Mouse (Mus musculus) C2C12 (cell line): ENCODE results near the gene A930002H24Rik. TPM values are rescaled to one million over a fixed set of nuclear protein-coding genes. Genes with fewer than 3 reads are reported as not detected.

Experiments
- H3K27me3 ChIP-seq: one replicate; pipeline ENCODE4 v1.6.1; 2011; ENCODE audit not compliant: control insufficient read depth, insufficient read depth, insufficient read length
- H3K36me3 ChIP-seq: one replicate; pipeline ENCODE4 v1.6.1; 2011; ENCODE audit not compliant: control insufficient read depth, insufficient read depth
- H3K4me3 ChIP-seq: one replicate; pipeline ENCODE4 v1.5.1; 2011; ENCODE audit warnings: mild to moderate bottlenecking, control low read depth; ENCODE audit not compliant: poor library complexity, insufficient read depth, severe bottlenecking
- H3K79me2 ChIP-seq: one replicate; pipeline ENCODE4 v1.6.1; 2011; ENCODE audit not compliant: control insufficient read depth, insufficient read depth
- H3K79me3 ChIP-seq: one replicate; pipeline ENCODE4 v1.6.1; 2011; ENCODE audit warnings: low read depth, control low read depth
- H3ac ChIP-seq: one replicate; pipeline ENCODE3; 2011; ENCODE audit warnings: low read depth; ENCODE audit not compliant: control insufficient read depth, insufficient read length
- CEBPB ChIP-seq: IDR thresholded peaks from one replicate; pipeline ENCODE4 v1.6.1; 2011; ENCODE audit warnings: low read depth, mild to moderate bottlenecking, control low read depth, moderate library complexity
- CTCF ChIP-seq: IDR thresholded peaks from one replicate; pipeline ENCODE4 v1.5.1; 2011; ENCODE audit not compliant: control insufficient read depth, insufficient read depth, insufficient read length
- FOSL1 ChIP-seq: IDR thresholded peaks from one replicate; pipeline ENCODE4 v1.8.0; 2011; ENCODE audit warnings: mild to moderate bottlenecking, low read length; ENCODE audit not compliant: poor library complexity, insufficient read depth, severe bottlenecking
- MAX ChIP-seq: IDR thresholded peaks from one replicate; pipeline ENCODE4 v1.6.1; 2011; ENCODE audit warnings: mild to moderate bottlenecking, control low read depth
- MYOD1 ChIP-seq: IDR thresholded peaks from one replicate; pipeline ENCODE4 v1.6.1; 2011; ENCODE audit warnings: low read depth; ENCODE audit not compliant: control insufficient read depth, insufficient read length
- MYOG ChIP-seq: IDR thresholded peaks from one replicate; pipeline ENCODE4 v1.6.1; 2011; ENCODE audit not compliant: control insufficient read depth, insufficient read length; ENCODE audit errors: extremely low read depth
- USF1 ChIP-seq: IDR thresholded peaks from one replicate; pipeline ENCODE4 v1.6.1; 2011; ENCODE audit warnings: low read depth, mild to moderate bottlenecking, control low read depth, moderate library complexity
- polyA plus RNA-seq: library from polyadenylated mRNA; unstranded; fragments of >200 nt; fragmentation: generic; extraction: Trizol; gene quantifications from one replicate; pipeline ENCODE4 v1.2.1, GENCODE M21; 2012; ENCODE audit warnings: missing spikeins

A930002H24Rik gene
- polyA plus RNA-seq, 1 experiment = 0.77 TPM

DNA sequence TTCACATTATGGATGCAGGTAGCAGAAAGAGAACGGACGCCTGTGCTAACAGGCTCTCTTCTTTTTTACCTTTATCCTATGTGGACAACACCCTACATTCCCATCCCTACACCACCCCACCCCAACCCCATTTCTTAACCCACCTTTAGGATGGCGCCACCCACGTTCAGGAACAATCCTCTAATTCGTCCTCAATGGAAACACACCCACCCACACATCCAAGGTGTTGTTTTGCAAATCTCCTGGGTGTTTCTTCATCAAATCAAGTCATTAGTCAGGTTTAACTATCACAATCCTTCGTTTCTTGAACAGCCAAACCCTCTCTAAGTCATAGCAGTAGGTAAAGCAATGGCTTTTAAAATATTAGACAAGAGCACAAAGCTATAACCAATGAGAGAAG lies 50.0 kb downstream of the A930002H24Rik start:
- H3K36me3 ChIP-seq = no peaks in the 10 kb centered on the region
- no peak for TF ChIP-seq USF1
- no peak for TF ChIP-seq MAX
- no peak for TF ChIP-seq FOSL1
- no peak for TF ChIP-seq CEBPB
- no peak for TF ChIP-seq CTCF
- TF ChIP-seq MYOD1 = no peak
- TF ChIP-seq MYOG = no peak
- H3ac ChIP-seq = no peak overlapping the region
- H3K27me3 ChIP-seq = no peaks in the 10 kb centered on the region
- no peak overlapping the region for H3K4me3 ChIP-seq
- H3K79me3 ChIP-seq = no peaks in the 10 kb centered on the region
- no peaks in the 10 kb centered on the region for H3K79me2 ChIP-seq

Other genes starting within 250 kb of the A930002H24Rik start
- gene Fer, start 729 bp downstream of the A930002H24Rik start, polyA plus RNA-seq = 8.8 TPM